Mouse (Mus musculus) limb, embryonic 13.5 days (tissue): ENCODE results near the gene Sh3bp5. TPM values are rescaled to one million over a fixed set of nuclear protein-coding genes. Genes with fewer than 3 reads are reported as not detected.

Experiments
- ATAC-seq: fragments of 200-750 bp; cut with Nextera tagmentation; 2 replicates; pipeline ENCODE4 v1.8.0; 2017; ENCODE audit warnings: low read depth, moderate number of reproducible peaks, moderate TSS enrichment; ENCODE audit not compliant: low FRiP score
- H3K27ac ChIP-seq: fragments of 300-500 bp; sonication (generic); 2 replicates; pipeline ENCODE4 v1.5.1; 2015; ENCODE audit warnings: inconsistent platforms, mild to moderate bottlenecking, moderate library complexity
- H3K27me3 ChIP-seq: fragments of 300-500 bp; sonication (generic); 2 replicates; pipeline ENCODE4 v1.6.1; 2015; ENCODE audit warnings: mild to moderate bottlenecking, inconsistent platforms
- H3K36me3 ChIP-seq: fragments of 300-500 bp; sonication (generic); 2 replicates; pipeline ENCODE4 v1.6.1; 2015; ENCODE audit warnings: inconsistent platforms, mild to moderate bottlenecking, moderate library complexity
- H3K4me1 ChIP-seq: fragments of 300-500 bp; sonication (generic); 2 replicates; pipeline ENCODE4 v1.6.1; 2015; ENCODE audit warnings: inconsistent platforms
- H3K4me2 ChIP-seq: fragments of 300-500 bp; sonication (generic); replicated peaks from 2 replicates; pipeline ENCODE4 v1.6.1; 2015; ENCODE audit warnings: inconsistent platforms, mild to moderate bottlenecking, moderate library complexity
- H3K4me3 ChIP-seq: fragments of 300-500 bp; sonication (generic); 2 replicates; pipeline ENCODE4 v1.5.1; 2015; ENCODE audit warnings: moderate library complexity, mild to moderate bottlenecking, inconsistent platforms
- H3K9ac ChIP-seq: fragments of 300-500 bp; sonication (generic); 2 replicates; pipeline ENCODE4 v1.6.1; 2015; ENCODE audit warnings: mild to moderate bottlenecking, inconsistent platforms
- H3K9me3 ChIP-seq: fragments of 300-500 bp; sonication (generic); 2 replicates; pipeline ENCODE4 v1.6.1; 2016; ENCODE audit warnings: inconsistent platforms
- WGBS: fragments of 180-500 bp; shearing (Covaris S2); methylation state at CpG from one replicate; pipeline ENCODE4 v1.1.7; 2015; 5-methylcytosine and 5-hydroxymethylcytosine counted together
- polyA plus RNA-seq: library from polyadenylated mRNA; unstranded; fragments of >200 nt; fragmentation: Nextera tagmentation; extraction: Ambion mirVana; gene quantifications from 2 replicates; pipeline ENCODE4 v1.2.1, GENCODE M21; 2015

Gene Sh3bp5
- polyA plus RNA-seq, 1 experiment from 2014 or later = 53.2 TPM

GRCm38 (mm10) chr14:31431789-31432330 lies 4.0 kb downstream of the Sh3bp5 start:
- H3K27me3 ChIP-seq = no peaks in the 10 kb centered on the region
- 72% methylated on average over 3 of the region's 3 CpGs for WGBS
- H3K4me3 ChIP-seq = no peak overlapping the region
- H3K9me3 ChIP-seq = no peaks in the 10 kb centered on the region
- no peak overlapping the region; the same call in 1 of the 2 replicates for H3K27ac ChIP-seq
- ATAC-seq = no peak
- peaks cover 31% of the 10 kb centered on the region for H3K36me3 ChIP-seq
- 0 out of 2 replicates have a peak overlapping the region, but pooled peaks have one; percentile 9 for H3K4me2 ChIP-seq
- H3K4me1 ChIP-seq = peaks cover 51% of the 10 kb centered on the region
- H3K9ac ChIP-seq = no peak overlapping the region

- Histone ChIP-seq H3K27ac (no peak overlapping the region), H3K4me1 (peaks cover 34% of the 10 kb centered on the region), H3K4me3 (no peak overlapping the region), H3K9ac (no peak overlapping the region), H3K36me3 (peaks cover 52% of the 10 kb centered on the region), H3K9me3 (peaks cover 12% of the 10 kb centered on the region; the same call in 1 of the 2 replicates), H3K27me3 (no peaks in the 10 kb centered on the region), H3K4me2 (no peak overlapping the region)
- ATAC-seq = no peak
- 54% methylated on average over 5 of the region's 5 CpGs for WGBS
These were observed 6.9 kb downstream of the Sh3bp5 start for GRCm38 (mm10) chr14:31429004-31429395.

- Histone ChIP-seq H3K4me2 (no peak overlapping the region), H3K4me1 (peaks cover 29% of the 10 kb centered on the region), H3K9me3 (peaks cover 12% of the 10 kb centered on the region; the same call in 1 of the 2 replicates), H3K36me3 (peaks cover 54% of the 10 kb centered on the region), H3K4me3 (no peak overlapping the region), H3K27me3 (no peaks in the 10 kb centered on the region), H3K27ac (no peak overlapping the region), H3K9ac (no peak overlapping the region)
- ATAC-seq = no peak
- 67% methylated on average over 15 of the region's 15 CpGs for WGBS
These were observed 7.5 kb downstream of the Sh3bp5 start for GRCm38 (mm10) chr14:31428211-31429003.

GRCm38 (mm10) chr14:31422961-31423791 lies 12.7 kb downstream of the Sh3bp5 start:
- Histone ChIP-seq H3K4me2 (no peak overlapping the region), H3K9me3 (peaks cover 12% of the 10 kb centered on the region; the same call in 1 of the 2 replicates), H3K36me3 (peaks cover 37% of the 10 kb centered on the region), H3K4me3 (no peak overlapping the region), H3K4me1 (peaks cover 8% of the 10 kb centered on the region; the same call in 1 of the 2 replicates), H3K27ac (no peak overlapping the region), H3K9ac (no peak overlapping the region), H3K27me3 (no peaks in the 10 kb centered on the region)
- WGBS = 84% methylated on average over 11 of the region's 11 CpGs
- ATAC-seq = no peak

GRCm38 (mm10) chr14:31422395-31422794 lies 13.5 kb downstream of the Sh3bp5 start:
- H3K36me3 ChIP-seq = peaks cover 29% of the 10 kb centered on the region
- ATAC-seq = no peak

GRCm38 (mm10) chr14:31421509-31422295 lies 14.2 kb downstream of the Sh3bp5 start:
- no peak overlapping the region for H3K9ac ChIP-seq
- H3K27ac ChIP-seq = no peak overlapping the region
- H3K4me3 ChIP-seq = no peak overlapping the region
- H3K36me3 ChIP-seq = peaks cover 22% of the 10 kb centered on the region
- no peak for ATAC-seq
- H3K9me3 ChIP-seq = peaks cover 12% of the 10 kb centered on the region; the same call in 1 of the 2 replicates
- no peak overlapping the region for H3K4me2 ChIP-seq
- H3K27me3 ChIP-seq = no peaks in the 10 kb centered on the region
- WGBS = 84% methylated on average over 18 of the region's 18 CpGs
- H3K4me1 ChIP-seq = peaks cover 14% of the 10 kb centered on the region

More at GRCm38 (mm10) chr14:31422395-31422794, 13.5 kb downstream of the Sh3bp5 start:
- Histone ChIP-seq H3K27ac (no peak overlapping the region), H3K9ac (no peak overlapping the region), H3K4me2 (no peak overlapping the region), H3K27me3 (no peaks in the 10 kb centered on the region), H3K4me3 (no peak overlapping the region), H3K4me1 (peaks cover 8% of the 10 kb centered on the region; the same call in 1 of the 2 replicates), H3K9me3 (peaks cover 12% of the 10 kb centered on the region; the same call in 1 of the 2 replicates)
- WGBS = 93% methylated on average over 5 of the region's 5 CpGs

- no peak overlapping the region for H3K4me3 ChIP-seq
- peaks cover 15% of the 10 kb centered on the region for H3K36me3 ChIP-seq
- peaks cover 14% of the 10 kb centered on the region for H3K4me1 ChIP-seq
- H3K27ac ChIP-seq = no peak overlapping the region
- H3K4me2 ChIP-seq = no peak overlapping the region
- no peaks in the 10 kb centered on the region for H3K27me3 ChIP-seq
- no peak for ATAC-seq
- WGBS = 79% methylated on average over 7 of the region's 7 CpGs
- H3K9ac ChIP-seq = no peak overlapping the region
- H3K9me3 ChIP-seq = peaks cover 6% of the 10 kb centered on the region; the same call in 1 of the 2 replicates
These were observed 14.9 kb downstream of the Sh3bp5 start for GRCm38 (mm10) chr14:31420985-31421384.

GRCm38 (mm10) chr14:31420562-31420961 lies 15.3 kb downstream of the Sh3bp5 start:
- no peak for ATAC-seq
- H3K9me3 ChIP-seq = peaks cover 2% of the 10 kb centered on the region; the same call in 1 of the 2 replicates
- H3K4me3 ChIP-seq = no peak overlapping the region
- H3K27ac ChIP-seq = no peak overlapping the region
- 83% methylated on average over 7 of the region's 7 CpGs for WGBS
- peaks cover 14% of the 10 kb centered on the region for H3K4me1 ChIP-seq
- no peak overlapping the region for H3K4me2 ChIP-seq
- peaks cover 11% of the 10 kb centered on the region; the same call in 1 of the 2 replicates for H3K36me3 ChIP-seq
- no peaks in the 10 kb centered on the region for H3K27me3 ChIP-seq
- H3K9ac ChIP-seq = no peak overlapping the region

GRCm38 (mm10) chr14:31420135-31420534 lies 15.7 kb downstream of the Sh3bp5 start:
- Histone ChIP-seq H3K9ac (no peak overlapping the region), H3K27me3 (no peaks in the 10 kb centered on the region), H3K4me2 (no peak overlapping the region), H3K27ac (no peak overlapping the region), H3K4me3 (no peak overlapping the region), H3K36me3 (peaks cover 6% of the 10 kb centered on the region; the same call in 1 of the 2 replicates), H3K9me3 (no peaks in the 10 kb centered on the region), H3K4me1 (peaks cover 19% of the 10 kb centered on the region)
- WGBS = 94% methylated on average over 8 of the region's 8 CpGs
- no peak for ATAC-seq

GRCm38 (mm10) chr14:31419279-31419678 lies 16.6 kb downstream of the Sh3bp5 start:
- H3K36me3 ChIP-seq = peaks cover 5% of the 10 kb centered on the region; the same call in 1 of the 2 replicates
- 66% methylated on average over 4 of the region's 4 CpGs for WGBS

GRCm38 (mm10) chr14:31416835-31417549 lies 18.9 kb downstream of the Sh3bp5 start:
- Histone ChIP-seq H3K4me1 (peaks cover 42% of the 10 kb centered on the region), H3K36me3 (no peaks in the 10 kb centered on the region; the same call in 1 of the 2 replicates), H3K9ac (no peak overlapping the region), H3K4me2 (no peak overlapping the region), H3K4me3 (no peak overlapping the region), H3K9me3 (no peaks in the 10 kb centered on the region), H3K27ac (no peak overlapping the region), H3K27me3 (no peaks in the 10 kb centered on the region)
- no peak for ATAC-seq
- WGBS = 63% methylated on average over 16 of the region's 16 CpGs

More at GRCm38 (mm10) chr14:31419279-31419678, 16.6 kb downstream of the Sh3bp5 start:
- no peaks in the 10 kb centered on the region for H3K27me3 ChIP-seq
- H3K9me3 ChIP-seq = no peaks in the 10 kb centered on the region
- no peak overlapping the region for H3K9ac ChIP-seq
- peaks cover 27% of the 10 kb centered on the region for H3K4me1 ChIP-seq
- no peak overlapping the region for H3K4me2 ChIP-seq
- no peak overlapping the region for H3K4me3 ChIP-seq
- ATAC-seq = no peak
- no peak overlapping the region for H3K27ac ChIP-seq
